Mouse (Mus musculus): ENCODE results near the gene Ptx3.
"Not testable (repeated sequence)": the region's sequence is repeated elsewhere in the genome, so short reads cannot be mapped to it uniquely, and the experiment has no call there.

Gene Ptx3

GRCm38 (mm10) chr3:66219655-66220191 is at the start of gene Ptx3:
Gene Ptx3 (plus strand): TSS chr3:66219910.
- in situ Hi-C loops (cut with MboI, MseI): no loop called here

GRCm38 (mm10) chr3:66172907-66173306 is 46.8 kb upstream of the Ptx3 start:
- in situ Hi-C loops (cut with MboI, MseI): no loop called here

GRCm38 (mm10) chr3:66179647-66180046 is 40.1 kb upstream of the Ptx3 start:
- in situ Hi-C loops (cut with MboI, MseI): loop anchor here (10.0 kb wide), 1 partner anchor 955 kb away; no protein-coding TSS in a partner anchor

- in situ Hi-C loops (cut with MboI, MseI): no loop called here
Observed at GRCm38 (mm10) chr3:66193910-66194562, 25.7 kb upstream of the Ptx3 start.

GRCm38 (mm10) chr3:66208836-66209573 is 10.7 kb upstream of the Ptx3 start:
- in situ Hi-C loops (cut with MboI, MseI): no loop called here

- in situ Hi-C loops (cut with MboI, MseI): no loop called here
Observed at GRCm38 (mm10) chr3:66213524-66213923, 6.2 kb upstream of the Ptx3 start.

- in situ Hi-C loops (cut with MboI, MseI): no loop called here
Observed at GRCm38 (mm10) chr3:66215759-66216158, 4.0 kb upstream of the Ptx3 start.

GRCm38 (mm10) chr3:66220554-66221242 is 988 bp downstream of the Ptx3 start:
- in situ Hi-C loops (cut with MboI, MseI): no loop called here

- in situ Hi-C loops (cut with MboI, MseI): no loop called here
Observed at GRCm38 (mm10) chr3:66221243-66221611, 1.5 kb downstream of the Ptx3 start.

- in situ Hi-C loops (cut with MboI, MseI): no loop called here
Observed at GRCm38 (mm10) chr3:66224931-66225537, 5.3 kb downstream of the Ptx3 start.

GRCm38 (mm10) chr3:66236234-66236871 is 16.6 kb downstream of the Ptx3 start:
- in situ Hi-C loops (cut with MboI, MseI): not testable (repeated sequence)

GRCm38 (mm10) chr3:66240476-66240875 is 20.8 kb downstream of the Ptx3 start:
- in situ Hi-C loops (cut with MboI, MseI): no loop called here

- in situ Hi-C loops (cut with MboI, MseI): no loop called here
Observed at GRCm38 (mm10) chr3:66251842-66252241, 32.1 kb downstream of the Ptx3 start.

GRCm38 (mm10) chr3:66254504-66255105 is 34.9 kb downstream of the Ptx3 start:
- in situ Hi-C loops (cut with MboI, MseI): no loop called here

GRCm38 (mm10) chr3:66262319-66262718 is 42.6 kb downstream of the Ptx3 start:
- in situ Hi-C loops (cut with MboI, MseI): no loop called here

- in situ Hi-C loops (cut with MboI, MseI): no loop called here
Observed at GRCm38 (mm10) chr3:66263270-66263669, 43.6 kb downstream of the Ptx3 start.

Measured in T-helper 2 cell (primary cell).